Mouse (Mus musculus): ENCODE measurements at regions not wholly inside any gene's neighbourhood (a gene's known extent, or its start where the extent isn't known, plus 50 kb on each side); places are given as distances from the start of the nearest gene placed in this dataset.

GRCm38 (mm10) chr16:13022875-13023274, 86.6 kb upstream of the Ercc4 start:
- TF ChIP-seq CTCF (conservative IDR thresholded peaks at IDR 0.05; ENCODE audit: low read length) (peak; percentile 96), POU5F1 (IDR thresholded peaks at IDR 0.05; ENCODE audit: borderline replicate concordance, low read length) (no peak), NANOG (IDR thresholded peaks at IDR 0.05; ENCODE audit: borderline replicate concordance, low read length) (no peak)
- H3K4me3 ChIP-seq (replicated peaks; ENCODE audit: low read length) = no peak overlapping the region

GRCm38 (mm10) chr16:13025393-13025792, 84.1 kb upstream of the Ercc4 start:
- H3K36me3 ChIP-seq (ENCODE audit: insufficient read depth, low read length) = no peaks in the 10 kb centered on the region
- 0 out of 2 replicates have a peak, but pooled peaks cover 3% of the 10 kb centered on the region for H3K27me3 ChIP-seq (ENCODE audit: insufficient read depth, low read length)
- TF ChIP-seq CTCF (conservative IDR thresholded peaks at IDR 0.05; ENCODE audit: low read length) (peak; percentile 27), POU5F1 (IDR thresholded peaks at IDR 0.05; ENCODE audit: borderline replicate concordance, low read length) (no peak)
- no peaks in the 10 kb centered on the region for H3K9me3 ChIP-seq (ENCODE audit: low read length)
- H3K4me1 ChIP-seq (replicated peaks; ENCODE audit: low read depth, low read length) = 0 out of 2 replicates have a peak, but pooled peaks cover 3% of the 10 kb centered on the region
- H3K4me3 ChIP-seq (replicated peaks; ENCODE audit: low read length) = no peak overlapping the region

More at GRCm38 (mm10) chr16:13022875-13023274, 86.6 kb upstream of the Ercc4 start:
- Histone ChIP-seq H3K9me3 (ENCODE audit: low read length) (no peaks in the 10 kb centered on the region), H3K27me3 (ENCODE audit: insufficient read depth, low read length) (0 out of 2 replicates have a peak, but pooled peaks cover 3% of the 10 kb centered on the region), H3K36me3 (ENCODE audit: insufficient read depth, low read length) (no peaks in the 10 kb centered on the region), H3K4me1 (replicated peaks; ENCODE audit: low read depth, low read length) (0 out of 2 replicates have a peak, but pooled peaks cover 3% of the 10 kb centered on the region)

GRCm38 (mm10) chr16:13034136-13034535, 75.3 kb upstream of the Ercc4 start:
- H3K4me1 ChIP-seq (replicated peaks; ENCODE audit: low read depth, low read length) = no peaks in the 10 kb centered on the region
- H3K36me3 ChIP-seq (ENCODE audit: insufficient read depth, low read length) = no peaks in the 10 kb centered on the region

GRCm38 (mm10) chr16:13036596-13036995, 72.9 kb upstream of the Ercc4 start:
- no peak for TF ChIP-seq CTCF (conservative IDR thresholded peaks at IDR 0.05; ENCODE audit: low read length)
- no peak for TF ChIP-seq NANOG (IDR thresholded peaks at IDR 0.05; ENCODE audit: borderline replicate concordance, low read length)
- TF ChIP-seq POU5F1 (IDR thresholded peaks at IDR 0.05; ENCODE audit: borderline replicate concordance, low read length) = no peak
- H3K36me3 ChIP-seq (ENCODE audit: insufficient read depth, low read length) = no peaks in the 10 kb centered on the region
- no peaks in the 10 kb centered on the region for H3K9me3 ChIP-seq (ENCODE audit: low read length)
- H3K4me1 ChIP-seq (replicated peaks; ENCODE audit: low read depth, low read length) = no peaks in the 10 kb centered on the region
- H3K4me3 ChIP-seq (replicated peaks; ENCODE audit: low read length) = no peak overlapping the region
- no peaks in the 10 kb centered on the region for H3K27me3 ChIP-seq (ENCODE audit: insufficient read depth, low read length)

More at GRCm38 (mm10) chr16:13034136-13034535, 75.3 kb upstream of the Ercc4 start:
- H3K27me3 ChIP-seq (ENCODE audit: insufficient read depth, low read length) = no peaks in the 10 kb centered on the region
- H3K9me3 ChIP-seq (ENCODE audit: low read length) = no peaks in the 10 kb centered on the region
- no peak for TF ChIP-seq CTCF (conservative IDR thresholded peaks at IDR 0.05; ENCODE audit: low read length)
- no peak for TF ChIP-seq POU5F1 (IDR thresholded peaks at IDR 0.05; ENCODE audit: borderline replicate concordance, low read length)
- TF ChIP-seq NANOG (IDR thresholded peaks at IDR 0.05; ENCODE audit: borderline replicate concordance, low read length) = no peak
- H3K4me3 ChIP-seq (replicated peaks; ENCODE audit: low read length) = no peak overlapping the region

GRCm38 (mm10) chr16:13040312-13041100, 69.0 kb upstream of the Ercc4 start:
- Histone ChIP-seq H3K9me3 (ENCODE audit: low read length) (no peaks in the 10 kb centered on the region), H3K4me1 (replicated peaks; ENCODE audit: low read depth, low read length) (no peaks in the 10 kb centered on the region), H3K36me3 (ENCODE audit: insufficient read depth, low read length) (no peaks in the 10 kb centered on the region), H3K27me3 (ENCODE audit: insufficient read depth, low read length) (no peaks in the 10 kb centered on the region), H3K4me3 (replicated peaks; ENCODE audit: low read length) (no peak overlapping the region)
- TF ChIP-seq NANOG (IDR thresholded peaks at IDR 0.05; ENCODE audit: borderline replicate concordance, low read length) = no peak
- no peak for TF ChIP-seq POU5F1 (IDR thresholded peaks at IDR 0.05; ENCODE audit: borderline replicate concordance, low read length)
- no peak for TF ChIP-seq CTCF (conservative IDR thresholded peaks at IDR 0.05; ENCODE audit: low read length)

- TF ChIP-seq CTCF (conservative IDR thresholded peaks at IDR 0.05; ENCODE audit: low read length) = no peak
- TF ChIP-seq POU5F1 (IDR thresholded peaks at IDR 0.05; ENCODE audit: borderline replicate concordance, low read length) = no peak
- TF ChIP-seq NANOG (IDR thresholded peaks at IDR 0.05; ENCODE audit: borderline replicate concordance, low read length) = no peak
- H3K4me1 ChIP-seq (replicated peaks; ENCODE audit: low read depth, low read length) = no peaks in the 10 kb centered on the region
Observed at GRCm38 (mm10) chr16:13041356-13041755, 68.1 kb upstream of the Ercc4 start.

GRCm38 (mm10) chr16:13045079-13045590, 64.3 kb upstream of the Ercc4 start:
- Histone ChIP-seq H3K9me3 (ENCODE audit: low read length) (no peaks in the 10 kb centered on the region), H3K4me1 (replicated peaks; ENCODE audit: low read depth, low read length) (peaks cover 2% of the 10 kb centered on the region), H3K27me3 (ENCODE audit: insufficient read depth, low read length) (no peaks in the 10 kb centered on the region), H3K4me3 (replicated peaks; ENCODE audit: low read length) (no peak overlapping the region), H3K36me3 (ENCODE audit: insufficient read depth, low read length) (no peaks in the 10 kb centered on the region)
- TF ChIP-seq NANOG (IDR thresholded peaks at IDR 0.05; ENCODE audit: borderline replicate concordance, low read length) (no peak), CTCF (conservative IDR thresholded peaks at IDR 0.05; ENCODE audit: low read length) (no peak), POU5F1 (IDR thresholded peaks at IDR 0.05; ENCODE audit: borderline replicate concordance, low read length) (no peak)

More at GRCm38 (mm10) chr16:13041356-13041755, 68.1 kb upstream of the Ercc4 start:
- no peaks in the 10 kb centered on the region for H3K36me3 ChIP-seq (ENCODE audit: insufficient read depth, low read length)
- no peaks in the 10 kb centered on the region for H3K27me3 ChIP-seq (ENCODE audit: insufficient read depth, low read length)
- no peaks in the 10 kb centered on the region for H3K9me3 ChIP-seq (ENCODE audit: low read length)
- H3K4me3 ChIP-seq (replicated peaks; ENCODE audit: low read length) = no peak overlapping the region

- Histone ChIP-seq H3K4me3 (replicated peaks; ENCODE audit: low read length) (no peak overlapping the region), H3K36me3 (ENCODE audit: insufficient read depth, low read length) (no peaks in the 10 kb centered on the region), H3K4me1 (replicated peaks; ENCODE audit: low read depth, low read length) (peaks cover 8% of the 10 kb centered on the region), H3K27me3 (ENCODE audit: insufficient read depth, low read length) (no peaks in the 10 kb centered on the region), H3K9me3 (ENCODE audit: low read length) (no peaks in the 10 kb centered on the region)
- TF ChIP-seq CTCF (conservative IDR thresholded peaks at IDR 0.05; ENCODE audit: low read length) (no peak), NANOG (IDR thresholded peaks at IDR 0.05; ENCODE audit: borderline replicate concordance, low read length) (no peak), POU5F1 (IDR thresholded peaks at IDR 0.05; ENCODE audit: borderline replicate concordance, low read length) (no peak)
Observed at GRCm38 (mm10) chr16:13046366-13047120, 62.9 kb upstream of the Ercc4 start.

Data from E14TG2a.4 (cell line).